Mouse (Mus musculus): ENCODE results near the gene Ndst2.

DNA sequence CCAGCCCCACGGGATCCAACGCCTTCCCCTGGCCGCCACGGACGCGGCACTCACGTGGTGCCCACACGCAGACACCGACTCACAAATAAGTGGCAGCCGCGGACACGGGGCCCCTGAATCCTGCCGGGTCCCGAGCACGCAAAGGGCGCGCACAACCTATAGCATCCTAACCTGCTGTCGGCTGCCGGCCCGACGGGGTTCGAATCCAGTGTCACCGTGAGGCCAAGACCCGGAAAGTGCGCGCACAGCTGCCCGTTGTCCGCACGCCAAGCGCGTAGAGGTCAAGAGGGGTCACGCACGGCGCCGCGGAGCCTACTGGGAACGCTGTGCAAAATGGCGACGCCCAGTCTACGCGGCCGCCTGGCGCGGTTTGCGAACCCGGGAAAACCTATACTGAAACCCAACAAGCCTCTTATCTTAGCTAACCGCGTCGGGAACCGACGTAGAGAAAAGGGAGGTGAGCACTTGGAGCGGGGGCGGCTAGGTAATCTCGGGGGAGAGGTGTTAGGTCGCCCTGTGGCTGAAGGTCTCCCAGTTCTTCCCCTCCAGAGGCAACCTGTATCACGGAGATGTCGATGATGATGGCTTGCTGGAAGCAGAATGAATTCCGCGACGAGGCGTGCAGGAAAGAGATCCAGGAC is 31.5 kb downstream of the Ndst2 start, which contains the start of gene Chchd1:
- TF ChIP-seq EP300 (IDR thresholded peaks at IDR 0.05; ENCODE audit: low read depth) (no peak; the same call in 1 of the 2 replicates), CTCF (IDR thresholded peaks at IDR 0.05; ENCODE audit: low read depth) (no peak)

Data from liver, postnatal 0 days (tissue).